Comparison of ENCODE assay signal across 8 mouse cellular contexts in the genomic region with DNA sequence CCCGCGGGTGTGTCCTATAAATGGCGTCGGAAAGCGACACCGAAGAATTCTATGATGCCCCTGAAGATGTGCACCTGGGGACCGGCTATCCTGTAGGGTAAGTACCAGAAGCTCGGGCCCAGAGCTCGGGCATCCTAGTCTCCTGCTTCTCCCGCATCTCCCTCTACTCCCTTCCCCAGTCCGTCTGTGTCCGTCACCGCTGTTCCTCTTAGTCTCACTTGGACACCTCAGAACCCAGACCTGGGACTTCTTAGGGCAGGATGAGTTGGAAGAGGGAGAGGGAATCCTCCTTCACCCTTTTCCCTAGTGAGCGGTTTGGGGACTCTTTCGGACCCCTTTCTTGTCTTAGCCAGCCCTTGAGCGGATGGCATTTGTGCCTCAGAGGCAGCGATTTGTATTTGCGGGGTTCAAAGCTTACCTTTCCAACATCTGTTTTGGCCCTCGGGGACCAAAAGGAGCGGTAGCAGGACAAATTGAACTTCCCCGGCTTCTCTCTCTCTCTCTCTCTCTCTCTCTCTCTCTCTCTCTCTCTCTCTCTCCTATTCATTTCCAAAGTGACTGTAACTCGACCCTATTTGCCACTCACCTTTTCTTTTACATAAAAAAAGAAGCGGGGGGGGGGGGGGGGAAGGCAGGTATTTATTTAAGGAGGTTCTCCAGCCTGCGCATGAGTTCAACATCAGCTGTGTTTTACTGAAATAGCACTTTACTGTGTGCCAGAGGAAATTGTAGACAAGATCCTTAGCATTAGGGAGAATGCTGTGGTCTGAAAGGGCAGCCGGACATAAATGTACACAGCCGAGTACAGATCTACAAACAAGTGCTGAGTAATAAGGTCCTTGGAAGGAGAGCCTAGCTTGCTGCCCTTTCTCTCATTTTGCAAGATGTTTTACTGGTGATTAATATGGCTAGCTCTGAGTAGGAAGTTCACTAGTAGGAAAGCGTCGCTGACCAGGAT. TPM values are rescaled to one million over a fixed set of nuclear protein-coding genes. Genes with fewer than 3 reads are reported as not detected.
DNase-seq lines count a peak whose midpoint lies in the region; ATAC-seq and TF ChIP-seq lines count a peak whose summit lies in the region.

No protein-coding gene starts in this region.

- no peak for TF ChIP-seq CTCF in layer of hippocampus, adult 2 months (conservative IDR thresholded peaks at IDR 0.05)

- H3K9me3 ChIP-seq in ES-E14 (ENCODE audit: control insufficient read depth, insufficient read depth, low read depth, low read length): no peaks in the 10 kb centered on the region
- no peaks in the 10 kb centered on the region for H3K9me3 ChIP-seq in embryonic facial prominence, embryonic 10.5 days
- H3K9me3 ChIP-seq in hindbrain, embryonic 13.5 days: no peaks in the 10 kb centered on the region
- peaks cover 6% of the 10 kb centered on the region; the same call in 1 of the 2 replicates for H3K9me3 ChIP-seq in midbrain, embryonic 10.5 days (replicated peaks)

- no peaks in the 10 kb centered on the region for H3K27me3 ChIP-seq in embryonic facial prominence, embryonic 10.5 days (replicated peaks; ENCODE audit: low read depth, poor library complexity, severe bottlenecking)
- H3K27me3 ChIP-seq in hindbrain, embryonic 13.5 days: no peaks in the 10 kb centered on the region
- H3K27me3 ChIP-seq in midbrain, embryonic 10.5 days (ENCODE audit: low read depth, poor library complexity, severe bottlenecking): no peaks in the 10 kb centered on the region

- no peaks in the 10 kb centered on the region for H3K4me1 ChIP-seq in ES-E14 (ENCODE audit: control insufficient read depth in 2 of 2, insufficient read depth in 2 of 2, low read length in 2 of 2, poor library complexity in 1 of 2)
- H3K4me1 ChIP-seq in embryonic facial prominence, embryonic 10.5 days: no peaks in the 10 kb centered on the region
- H3K4me1 ChIP-seq in hindbrain, embryonic 13.5 days (replicated peaks): no peaks in the 10 kb centered on the region
- no peaks in the 10 kb centered on the region for H3K4me1 ChIP-seq in midbrain, embryonic 10.5 days

- peak overlapping the region; percentile 90 for H3K27ac ChIP-seq in layer of hippocampus, adult 2 months
- peak overlapping the region; percentile 77 for H3K27ac ChIP-seq in ES-E14 (ENCODE audit: insufficient read depth, low read depth, low read length, poor library complexity, severe bottlenecking)
- peak overlapping the region; percentile 82 for H3K27ac ChIP-seq in embryonic facial prominence, embryonic 10.5 days (replicated peaks)
- peak overlapping the region; percentile 85 for H3K27ac ChIP-seq in hindbrain, embryonic 13.5 days
- H3K27ac ChIP-seq in midbrain, embryonic 10.5 days (replicated peaks): peak overlapping the region; percentile 86

- ATAC-seq in hindbrain, embryonic 13.5 days (ENCODE audit: low FRiP score): peak; percentile 36; the same call in 1 of the 2 replicates
- no peak for ATAC-seq in megakaryocyte progenitor cell, adult 5-6 weeks (replicated peaks; ENCODE audit: poor library complexity)

- DNase-seq in layer of hippocampus, adult 2 months (ENCODE audit: low spot score in 2 of 2): no peak
- DNase-seq in layer of hippocampus, adult 9-11 months: no peak
- DNase-seq in ES-E14 (ENCODE audit: low read depth, low spot score): no peak
- DNase-seq in embryonic facial prominence, embryonic 10.5 days (ENCODE audit: low spot score): peak; percentile 7
- no peak for DNase-seq in midbrain, embryonic 10.5 days (ENCODE audit: low spot score)
- DNase-seq in B cell, adult 2 months: no peak

- 13% methylated on average over 28 of the region's 28 CpGs for WGBS in embryonic facial prominence, embryonic 10.5 days
- WGBS in hindbrain, embryonic 13.5 days: 13% methylated on average over 27 of the region's 28 CpGs
- WGBS in midbrain, embryonic 10.5 days: 18% methylated on average over 28 of the region's 28 CpGs

- H3K36me3 ChIP-seq in ES-E14 (ENCODE audit: control insufficient read depth, insufficient read depth, low read length, poor library complexity, severe bottlenecking): no peaks in the 10 kb centered on the region
- H3K36me3 ChIP-seq in embryonic facial prominence, embryonic 10.5 days (replicated peaks): no peaks in the 10 kb centered on the region
- H3K36me3 ChIP-seq in hindbrain, embryonic 13.5 days: no peaks in the 10 kb centered on the region
- H3K36me3 ChIP-seq in midbrain, embryonic 10.5 days: no peaks in the 10 kb centered on the region

- peak overlapping the region; percentile 85 for H3K9ac ChIP-seq in ES-E14 (ENCODE audit: insufficient read depth, low read depth, low read length, poor library complexity, severe bottlenecking)
- H3K9ac ChIP-seq in hindbrain, embryonic 13.5 days: peak overlapping the region; percentile 73

- in situ Hi-C loops in ES-E14 (cut with MboI; ENCODE audit: low sequenced_read_pairs in 2 of 2, unreplicated experiment in 2 of 2): no loop called here

- peak overlapping the region; percentile 57 for H3K4me2 ChIP-seq in hindbrain, embryonic 13.5 days

- H3K4me3 ChIP-seq in layer of hippocampus, adult 2 months: peak overlapping the region; percentile 78
- peak overlapping the region; percentile 79 to 93 for H3K4me3 ChIP-seq in ES-E14 (ENCODE audit: insufficient read depth in 1 of 2, low read depth in 1 of 2, low read length in 2 of 2, poor library complexity in 1 of 2, severe bottlenecking in 1 of 2)
- H3K4me3 ChIP-seq in embryonic facial prominence, embryonic 10.5 days: peak overlapping the region; percentile 65
- H3K4me3 ChIP-seq in hindbrain, embryonic 13.5 days: peak overlapping the region; percentile 56
- peak overlapping the region; percentile 65 for H3K4me3 ChIP-seq in midbrain, embryonic 10.5 days

TF ChIP-seq in ES-E14, 5 proteins besides CTCF, POLR2A, EP300 and RAD21:
- TF ChIP-seq HCFC1 (IDR thresholded peaks at IDR 0.05; ENCODE audit: borderline replicate concordance, insufficient read depth, low read length) (no peak), CHD2 (IDR thresholded peaks at IDR 0.05; ENCODE audit: low read depth, low read length) (no peak), MAFK (IDR thresholded peaks at IDR 0.05; ENCODE audit: insufficient read depth, low read depth, low read length) (no peak), ZNF384 (IDR thresholded peaks at IDR 0.05; ENCODE audit: low read depth, low read length) (no peak), ZC3H11A (IDR thresholded peaks at IDR 0.05; ENCODE audit: borderline replicate concordance, low read depth, low read length) (no peak)
TF ChIP-seq in ES-E14: peak in this region for 0.

RNA-seq across cellular contexts. Expression of a gene that starts 0.9 kb away (rescaled TPM):
- total RNA-seq in layer of hippocampus, adult 2 months (2021): 10 to 100 TPM; 24.2 to 25.2 TPM
- total RNA-seq in ES-E14 (2012; rRNA removed): 6.7 and 7.3 TPM in 2 replicates
- 4.4 and 4.8 TPM in 2 replicates for polyA plus RNA-seq in embryonic facial prominence, embryonic 10.5 days (2016; fragmentation: Nextera tagmentation; extraction: Ambion mirVana)
- 13.4 and 19.4 TPM in 2 replicates for polyA plus RNA-seq in hindbrain, embryonic 13.5 days (2015; fragmentation: Nextera tagmentation; extraction: Ambion mirVana)
- 4.2 and 6.0 TPM in 2 replicates for polyA plus RNA-seq in midbrain, embryonic 10.5 days (2016; fragmentation: Nextera tagmentation; extraction: Ambion mirVana)
- 11.8 and 14.5 TPM in 2 replicates for total RNA-seq in megakaryocyte progenitor cell, adult 5-6 weeks (2015)
- 8.9 and 10.9 TPM in 2 replicates for total RNA-seq in megakaryocyte progenitor cell, adult 5-6 weeks (2017)
